ENCODE assay signal across 29 mouse cellular contexts in genomic region chr17:49939146-49939545, GRCm38 (mm10).
DNase-seq lines count a peak whose midpoint lies in the region; ATAC-seq lines count a peak whose summit lies in the region.
"Had no signal": no experiment of that assay in that cellular context is flagged by ENCODE, and none has a peak within 500 bp of the region (broad histone marks: within the 10 kb centered on the region; RNA-seq: fewer than 3 reads in every experiment).

No protein-coding gene starts in this region.

- WGBS in kidney, embryonic 14.5 days: 69% methylated on average over 7 of the region's 7 CpGs

- DNase-seq in embryo, embryonic 10 days (ENCODE audit: low spot score): peak; percentile 17
- DNase-seq in embryo, embryonic 11 days: no peak
- peak; percentile 82 for DNase-seq in heart, adult 11 months
- DNase-seq in heart, adult 9 months (ENCODE audit: low spot score in 2 of 2): no peak
- peak; percentile 34 for DNase-seq in R1 (ENCODE audit: low read depth, low spot score)
- no peak for DNase-seq in lung, adult 18-20 months
- DNase-seq: adrenal gland, adult 2 months; adrenal gland, postnatal 14 days; cerebellum, adult 11 months; cerebellum, adult 2 months; cerebellum, adult 9-11 months; cerebellum, postnatal 25 days; forebrain, postnatal 0 days; gastrocnemius, adult 2 months; gastrocnemius, postnatal 14 days; heart, adult 18-20 months; heart, postnatal 14 days; heart, postnatal 4 days; kidney, adult 11 months had no signal

- H3K4me3 ChIP-seq in kidney, embryonic 14.5 days (ENCODE audit: low read length): no peak overlapping the region
- H3K4me3 ChIP-seq: embryonic facial prominence, embryonic 10.5 days; embryonic facial prominence, embryonic 13.5 days; erythroblast, embryonic 14.5 days; forebrain, embryonic 13.5 days; gastrocnemius, adult 2 months; heart, embryonic 10.5 days; heart, embryonic 13.5 days; hindbrain, embryonic 12.5 days; hindbrain, embryonic 15.5 days; intestine, embryonic 15.5 days had no signal

- no peaks in the 10 kb centered on the region for H3K27me3 ChIP-seq in kidney, embryonic 14.5 days (ENCODE audit: control insufficient read depth, insufficient read depth, low read length)
- H3K27me3 ChIP-seq: forebrain, embryonic 13.5 days; hindbrain, embryonic 15.5 days had no signal

- H3K9ac ChIP-seq in kidney, embryonic 14.5 days (ENCODE audit: low read depth, low read length): no peak overlapping the region
- H3K9ac ChIP-seq: embryonic facial prominence, embryonic 13.5 days; forebrain, embryonic 13.5 days; forebrain, postnatal 0 days; heart, embryonic 13.5 days; hindbrain, embryonic 12.5 days; hindbrain, embryonic 15.5 days; intestine, embryonic 15.5 days had no signal

- no peaks in the 10 kb centered on the region for H3K36me3 ChIP-seq in kidney, embryonic 14.5 days (ENCODE audit: control insufficient read depth, insufficient read depth, low read length)
- H3K36me3 ChIP-seq: embryonic facial prominence, embryonic 10.5 days; embryonic facial prominence, embryonic 13.5 days; heart, embryonic 10.5 days; heart, embryonic 13.5 days; hindbrain, embryonic 12.5 days; hindbrain, embryonic 15.5 days; intestine, embryonic 15.5 days had no signal

- H3K27ac ChIP-seq in kidney, embryonic 14.5 days (ENCODE audit: low read depth, low read length): no peak overlapping the region
- H3K27ac ChIP-seq: embryonic facial prominence, embryonic 10.5 days; embryonic facial prominence, embryonic 13.5 days; forebrain, embryonic 13.5 days; gastrocnemius, adult 2 months; heart, embryonic 10.5 days; heart, embryonic 13.5 days; hindbrain, embryonic 12.5 days; hindbrain, embryonic 15.5 days; intestine, embryonic 15.5 days had no signal

- no peak overlapping the region for H3K4me2 ChIP-seq in kidney, embryonic 14.5 days (replicated peaks; ENCODE audit: low read depth, low read length)
- H3K4me2 ChIP-seq: embryonic facial prominence, embryonic 13.5 days; forebrain, embryonic 13.5 days; heart, embryonic 13.5 days; hindbrain, embryonic 12.5 days; hindbrain, embryonic 15.5 days; intestine, embryonic 15.5 days had no signal

- no peak for ATAC-seq in kidney, embryonic 14.5 days (ENCODE audit: low FRiP score, low TSS enrichment)
- ATAC-seq: forebrain, embryonic 13.5 days; forebrain, postnatal 0 days; intestine, embryonic 15.5 days had no signal

- H3K9me3 ChIP-seq in kidney, embryonic 14.5 days (ENCODE audit: control insufficient read depth, low read length): no peaks in the 10 kb centered on the region
- H3K9me3 ChIP-seq: embryonic facial prominence, embryonic 10.5 days; embryonic facial prominence, embryonic 13.5 days; forebrain, embryonic 13.5 days; heart, embryonic 13.5 days; hindbrain, embryonic 12.5 days; hindbrain, embryonic 15.5 days; intestine, embryonic 15.5 days had no signal

- no peaks in the 10 kb centered on the region for H3K4me1 ChIP-seq in kidney, embryonic 14.5 days (ENCODE audit: control insufficient read depth, insufficient read depth, low read length)
- H3K4me1 ChIP-seq: heart, embryonic 10.5 days; heart, embryonic 13.5 days; intestine, embryonic 15.5 days had no signal

Comparison
In these comparisons a context has a peak if more than half of its experiments do, and no peak if none do; other contexts are left out.
1. DNase-seq: peak in embryo, embryonic 10 days (single experiment), heart, adult 11 months (single experiment) and R1 (single experiment); none in embryo, embryonic 11 days (single experiment), heart, adult 9 months (0 of 2) and lung, adult 18-20 months (0 of 2).